In genomic region chr10:28161306-28161705, GRCm38 (mm10) we compare ENCODE assay signal across 16 mouse cellular contexts.
"Had no signal": no experiment of that assay in that cellular context is flagged by ENCODE, and none has a peak within 500 bp of the region (broad histone marks: within the 10 kb centered on the region; RNA-seq: fewer than 3 reads in every experiment).

No protein-coding gene starts in this region.

- H3K27me3 ChIP-seq: neural tube, embryonic 13.5 days; neural tube, embryonic 15.5 days; stomach, embryonic 15.5 days had no signal

- H3K27ac ChIP-seq: neural tube, embryonic 13.5 days; neural tube, embryonic 15.5 days; stomach, embryonic 15.5 days; stomach, postnatal 0 days had no signal

- H3K9me3 ChIP-seq: neural tube, embryonic 13.5 days; neural tube, embryonic 15.5 days; stomach, embryonic 15.5 days had no signal

- H3K4me2 ChIP-seq: neural tube, embryonic 13.5 days; neural tube, embryonic 15.5 days; stomach, embryonic 15.5 days had no signal

- DNase-seq: retina, postnatal 1 day; right cerebral cortex, adult 18-20 months; right cerebral cortex, postnatal 14 days; right cerebral cortex, postnatal 25 days; right cerebral cortex, postnatal 4 days; spleen, adult 18-20 months; thymus, adult 18-20 months; thymus, adult 2 months; thymus, postnatal 14 days; thymus, postnatal 25 days; thymus, postnatal 36 days; thymus, postnatal 4 days had no signal

- H3K4me3 ChIP-seq: neural tube, embryonic 13.5 days; neural tube, embryonic 15.5 days; stomach, embryonic 15.5 days had no signal

- H3K9ac ChIP-seq: neural tube, embryonic 13.5 days; neural tube, embryonic 15.5 days; stomach, embryonic 15.5 days had no signal

- H3K36me3 ChIP-seq: neural tube, embryonic 13.5 days; neural tube, embryonic 15.5 days; stomach, embryonic 15.5 days had no signal
